Mouse (Mus musculus): ENCODE data around the gene Bmf.
A peak's percentile ranks its signal among the peaks of the same experiment; 100 is the strongest.

Bmf gene

DNA sequence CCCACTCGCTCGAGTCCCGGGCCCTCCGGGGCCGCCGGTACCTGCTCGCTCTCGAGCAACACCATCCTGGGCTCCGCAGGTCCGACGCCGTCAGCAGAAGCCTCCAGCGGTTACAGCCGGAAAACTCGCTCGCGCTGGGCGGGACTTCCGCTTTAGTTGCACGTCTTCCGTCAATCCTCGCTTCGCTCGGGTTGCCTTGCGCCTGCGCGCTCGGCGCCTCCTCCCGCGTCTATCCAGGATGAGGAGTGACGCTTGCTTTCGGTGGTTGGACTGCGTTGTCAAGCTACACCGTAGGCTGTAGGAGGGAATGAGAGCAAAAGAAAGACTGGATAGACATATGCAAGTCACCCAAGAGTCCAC is 70.0 kb downstream of the Bmf start, which contains the start of gene Srp14:
Gene Srp14, minus strand, starts transcription at position 162 of the 360 bp plus-strand sequence.
- DNase-seq (ENCODE audit: low spot score) = peak; percentile 82

GRCm38 (mm10) chr2:118478833-118479549 is 70.5 kb downstream of the Bmf start:
- DNase-seq (ENCODE audit: low spot score) = no peak

Data from spleen, adult 12 weeks (tissue).